Comparison of ENCODE assay signal across 8 mouse cellular contexts in genomic region chr2:26963923-26964723, GRCm38 (mm10). TPM values are rescaled to one million over a fixed set of nuclear protein-coding genes. Genes with fewer than 3 reads are reported as not detected.
A peak's percentile ranks its signal among the peaks of the same experiment; 100 is the strongest.
DNase-seq lines count a peak whose midpoint lies in the region; ATAC-seq and TF ChIP-seq lines count a peak whose summit lies in the region.

TSS of gene Rexo4 (minus strand) at chr2:26964386.

- H3K36me3 ChIP-seq in hindbrain, embryonic 14.5 days (replicated peaks; ENCODE audit: control insufficient read depth, insufficient read depth) = peaks cover 21% of the 10 kb centered on the region

- peak within 1 kb of the TSS; percentile 96 for H3K27ac ChIP-seq in hindbrain, embryonic 14.5 days

- in situ Hi-C loops in Patski (cut with MboI; ENCODE audit: low pct_unique_long_range_greater_than_20kb) = no loop called here

- POLR2A ChIA-PET in Patski (lab: Charles Lee) = interaction anchor here (0.9 to 1.3 kb wide), 2 partner anchors 12 to 32 kb away, joined by 3 to 4 read pairs; no protein-coding TSS in a partner anchor

- peak; percentile 62 for ATAC-seq in Patski
- ATAC-seq in hindbrain, embryonic 14.5 days (ENCODE audit: low FRiP score) = peak; percentile 98

- WGBS in hindbrain, embryonic 14.5 days = under 1% methylated on average over 50 of the region's 50 CpGs

- no peaks in the 10 kb centered on the region for H3K9me3 ChIP-seq in hindbrain, embryonic 14.5 days (ENCODE audit: control insufficient read depth, low read length)

- no peaks in the 10 kb centered on the region for H3K27me3 ChIP-seq in Patski
- H3K27me3 ChIP-seq in hindbrain, embryonic 14.5 days (ENCODE audit: control insufficient read depth, insufficient read depth, low read length) = no peaks in the 10 kb centered on the region

- peak within 1 kb of the TSS; percentile 93 for H3K9ac ChIP-seq in hindbrain, embryonic 14.5 days

- CTCF ChIA-PET in Patski (lab: Charles Lee) = no interaction called here

- no peak for TF ChIP-seq CTCF in Patski (IDR thresholded peaks at IDR 0.05)

- peak; percentile 85 for DNase-seq in Patski (ENCODE audit: low read depth, low spot score)
- DNase-seq in cerebellum, postnatal 14 days = peak; percentile 96 to 97
- peak; percentile 89 to 93 for DNase-seq in frontal cortex, postnatal 25 days (ENCODE audit: low spot score in 2 of 2)
- peak; percentile 98 for DNase-seq in hindbrain, embryonic 14.5 days (ENCODE audit: low spot score)
- peak; percentile 93 to 94 for DNase-seq in layer of hippocampus, postnatal 36 days
- peak; percentile 93 for DNase-seq in lung, postnatal 36 days
- peak; percentile 98 for DNase-seq in retina, postnatal 1 day
- DNase-seq in urinary bladder, adult 18-20 months (ENCODE audit: low spot score in 2 of 2) = peak; percentile 84 to 88

- peak within 1 kb of the TSS; percentile 95 for H3K4me2 ChIP-seq in hindbrain, embryonic 14.5 days (replicated peaks)

- peak within 1 kb of the TSS; percentile 84 for H3K4me3 ChIP-seq in hindbrain, embryonic 14.5 days (replicated peaks; ENCODE audit: low read length)

- peaks cover 16% of the 10 kb centered on the region for H3K4me1 ChIP-seq in hindbrain, embryonic 14.5 days (replicated peaks; ENCODE audit: control insufficient read depth, insufficient read depth, low read length)

RNA-seq across cellular contexts. Expression of gene Rexo4, which starts in this region (rescaled TPM):
- polyA plus RNA-seq in Patski (2021) = 51.8 TPM
- polyA plus RNA-seq in hindbrain, embryonic 14.5 days (2014; fragmentation: Nextera tagmentation; extraction: Ambion mirVana) = 32.6 and 35.8 TPM in 2 replicates
- total RNA-seq in layer of hippocampus, postnatal 36 days (2021) = 10 to 100 TPM; 64.8 to 74.5 TPM

Comparison
In these comparisons a context has a peak if more than half of its experiments do, and no peak if none do; other contexts are left out.
1. Peak in every context shown above with its lines: DNase-seq, ATAC-seq, H3K4me3 ChIP-seq and H3K27ac ChIP-seq.